Mouse (Mus musculus): ENCODE data around the gene Rhbdl2.

Rhbdl2 gene

DNA sequence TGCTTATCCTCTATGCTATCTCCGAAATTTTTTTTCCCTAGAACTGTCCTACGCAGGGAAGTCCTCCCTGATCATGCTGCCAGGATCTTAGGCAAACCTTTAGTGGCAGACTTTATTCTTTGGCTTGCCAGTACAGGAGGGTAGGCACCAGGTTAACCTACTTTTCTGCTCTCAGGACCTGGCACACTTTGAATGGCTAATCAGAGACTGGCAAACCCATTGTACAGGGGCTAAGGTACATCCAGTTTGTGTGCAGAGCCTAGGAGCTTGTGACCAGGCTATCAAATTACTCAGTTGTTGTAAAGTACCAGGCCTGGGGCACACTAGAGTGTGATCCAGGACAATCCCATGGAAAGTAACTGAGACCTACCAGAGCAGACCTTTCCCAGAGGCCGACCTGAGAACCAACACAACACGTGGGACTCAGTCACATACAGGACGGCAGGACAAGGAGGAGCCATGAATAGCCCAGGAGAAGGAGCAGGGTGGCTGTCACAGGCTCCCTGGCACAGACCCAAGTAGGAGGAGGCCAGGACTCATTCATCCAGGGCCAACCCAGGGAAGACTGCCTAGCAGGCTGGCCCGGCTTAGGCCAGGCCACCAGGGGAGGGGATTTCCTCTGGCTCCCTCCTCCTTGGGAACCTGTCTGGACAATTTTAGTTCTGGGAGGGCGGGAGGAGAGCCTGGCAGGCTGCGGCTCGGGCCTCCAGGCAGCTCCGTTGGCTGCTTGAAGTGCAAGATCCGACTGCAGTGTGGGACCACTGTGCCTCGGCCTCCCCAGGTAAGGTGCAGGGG, at the start of gene Rhbdl2:
Rhbdl2 (plus strand) TSS at position 684 of the 795 bp plus-strand sequence.
- DNase-seq, result peak; percentile 66 to 77

DNA sequence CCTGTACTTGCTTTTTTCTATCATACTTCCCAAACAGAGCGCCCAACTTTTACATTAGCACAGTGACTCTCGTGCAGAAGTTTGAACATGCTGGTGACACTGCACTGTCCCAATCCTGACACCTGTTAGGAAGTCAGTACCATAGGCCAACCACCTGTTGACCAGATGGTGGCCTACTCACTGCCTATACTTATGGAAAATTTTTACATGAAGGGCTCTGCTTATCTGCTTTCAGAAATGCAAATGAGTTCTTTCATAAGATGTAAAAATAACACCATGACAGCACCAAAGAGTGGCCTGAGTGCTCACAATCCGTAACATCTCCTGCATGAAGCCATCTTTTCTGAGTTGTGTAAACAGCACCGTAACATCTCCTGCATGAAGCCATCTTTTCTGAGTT, 49.0 kb upstream of the Rhbdl2 start:
- DNase-seq, result no peak

DNA sequence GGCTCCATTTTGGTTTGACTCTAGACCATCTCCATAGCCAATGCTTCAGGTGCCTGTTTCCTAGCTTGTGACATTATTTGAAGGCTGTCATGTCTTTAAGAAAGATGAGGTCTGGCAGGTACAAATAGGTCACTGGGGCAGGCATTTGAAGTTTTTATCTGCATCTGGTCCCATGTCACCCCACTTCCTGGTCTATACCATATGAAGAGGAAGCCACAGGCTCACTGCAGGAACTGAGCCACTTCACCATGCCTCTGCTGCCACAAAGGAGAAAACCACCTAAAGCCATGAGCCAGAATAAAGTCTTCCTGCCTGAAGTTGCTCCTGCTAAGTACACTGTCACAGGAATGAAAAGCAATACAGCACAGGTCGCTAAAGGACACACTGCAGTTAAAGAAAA, 44.8 kb upstream of the Rhbdl2 start:
- no peak for DNase-seq

DNA sequence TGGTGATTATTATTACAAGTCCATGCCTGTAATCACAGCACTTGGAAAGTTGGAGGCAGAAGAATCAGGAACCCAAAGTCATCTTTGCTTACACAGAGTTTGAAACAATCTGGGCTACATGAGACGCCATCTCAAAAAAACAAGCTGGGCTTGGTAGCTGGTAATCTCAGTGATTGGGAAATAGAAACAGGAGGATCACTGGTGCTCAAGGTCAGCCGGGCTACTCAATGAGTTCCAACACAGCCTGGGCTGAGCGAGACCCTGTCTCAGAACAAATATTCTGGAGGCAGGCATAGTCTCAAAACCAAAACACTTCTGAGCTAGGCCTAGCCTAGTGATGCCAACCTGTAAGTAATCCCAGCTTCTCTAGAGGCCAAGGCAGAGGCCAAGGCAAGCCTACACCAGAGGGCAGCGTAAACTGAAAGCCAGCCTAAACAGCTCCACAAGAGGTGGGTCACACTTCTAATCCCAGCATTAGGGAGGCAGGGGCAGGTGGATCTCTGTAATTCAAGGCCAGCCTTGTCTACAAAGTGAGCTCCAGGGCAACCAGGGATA, 42.4 kb upstream of the Rhbdl2 start:
- no peak for DNase-seq

DNA sequence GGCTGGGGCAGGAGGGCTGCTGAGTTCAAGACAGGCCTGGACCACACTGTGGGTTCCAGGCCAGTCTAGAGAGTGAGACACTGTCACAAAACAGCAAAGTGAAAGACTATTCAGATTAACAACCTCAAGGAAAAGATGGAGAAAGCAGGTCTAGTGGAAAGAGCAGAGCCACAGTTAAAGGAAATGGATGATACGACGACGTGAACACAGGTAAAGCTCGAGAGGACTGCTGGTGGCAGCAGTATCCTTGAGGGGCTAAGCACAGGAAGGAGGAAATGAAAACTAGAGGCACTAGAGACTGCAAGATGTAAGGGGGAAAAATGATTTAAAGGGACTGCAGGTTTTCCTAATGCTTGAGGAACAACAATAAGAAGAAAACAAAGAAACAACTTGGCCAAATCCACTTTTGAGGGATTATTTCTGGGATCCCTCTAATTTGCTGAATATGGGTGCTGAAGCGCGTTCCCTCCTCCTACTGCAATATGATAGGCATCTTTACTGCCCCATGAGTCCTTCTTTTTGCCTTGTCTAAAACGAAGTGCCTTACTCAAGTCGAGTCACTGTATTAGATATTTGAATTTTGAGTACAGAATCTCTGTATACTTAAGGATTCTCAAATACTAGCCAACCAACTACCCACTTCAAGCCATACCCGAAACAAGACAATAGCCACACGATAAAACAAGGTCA, 38.8 kb upstream of the Rhbdl2 start:
- no peak for DNase-seq

DNA sequence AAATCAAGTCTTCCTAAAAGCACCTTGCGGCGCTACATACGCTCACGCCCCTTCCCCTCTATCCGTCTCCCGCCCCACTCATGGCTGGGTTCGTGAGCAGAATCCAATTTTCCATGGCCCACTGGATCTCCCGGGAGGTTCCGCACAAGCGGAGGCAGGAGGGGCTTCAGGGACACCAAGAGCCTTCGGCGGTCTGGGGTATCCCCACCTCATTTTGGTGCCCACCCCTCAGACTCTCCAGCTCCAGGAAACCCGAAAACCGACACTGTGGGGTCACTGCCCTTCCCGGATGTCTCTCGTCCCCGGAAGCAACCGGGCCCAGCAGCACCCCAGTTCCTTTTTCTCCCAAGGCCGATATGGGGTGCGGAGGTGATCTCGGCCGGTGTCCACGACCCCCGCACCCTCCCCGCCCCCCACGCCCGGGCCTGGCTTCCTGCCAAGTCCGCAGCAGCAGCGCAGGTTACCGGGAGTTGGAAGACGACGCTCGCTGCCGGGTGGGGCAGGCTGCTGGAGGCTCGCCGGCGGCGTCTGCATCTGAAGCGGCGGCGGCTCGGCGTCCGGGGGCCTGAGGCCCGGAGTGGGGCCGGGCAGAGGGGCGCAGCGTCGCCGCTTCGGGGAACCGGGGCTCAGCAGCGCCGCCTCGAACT, 38.1 kb upstream of the Rhbdl2 start:
- peak in 1 of 2 experiments; percentile 72 for DNase-seq

DNA sequence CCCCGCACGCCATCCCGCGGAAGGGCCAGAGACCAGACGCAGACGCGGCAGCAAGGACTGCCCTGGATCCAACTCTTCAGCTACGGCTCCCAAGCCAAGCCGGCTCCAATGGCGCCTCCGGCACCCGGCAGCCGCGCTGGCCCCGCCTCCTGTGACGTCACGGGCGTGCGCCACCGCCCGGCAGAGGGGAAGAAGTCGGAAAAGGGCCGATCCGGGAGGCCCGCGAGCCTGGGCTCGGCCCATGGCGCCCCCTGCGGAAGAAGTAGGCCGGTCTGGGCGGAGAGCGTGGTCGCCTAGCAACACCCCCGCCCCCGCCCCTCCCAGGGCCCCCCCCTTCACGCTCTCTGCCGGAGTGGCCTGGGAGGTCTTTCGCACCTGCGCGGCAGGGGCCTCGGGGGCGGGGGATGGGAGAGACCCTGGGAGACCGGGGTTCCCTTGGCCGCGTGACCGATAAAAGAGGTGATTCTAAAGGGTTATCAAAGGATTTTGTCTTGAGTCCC, 37.5 kb upstream of the Rhbdl2 start, which contains the start of gene Akirin1:
Akirin1 (minus strand) TSS at position 194 of the 500 bp plus-strand sequence.
- DNase-seq, result peak; percentile 99 to 100

DNA sequence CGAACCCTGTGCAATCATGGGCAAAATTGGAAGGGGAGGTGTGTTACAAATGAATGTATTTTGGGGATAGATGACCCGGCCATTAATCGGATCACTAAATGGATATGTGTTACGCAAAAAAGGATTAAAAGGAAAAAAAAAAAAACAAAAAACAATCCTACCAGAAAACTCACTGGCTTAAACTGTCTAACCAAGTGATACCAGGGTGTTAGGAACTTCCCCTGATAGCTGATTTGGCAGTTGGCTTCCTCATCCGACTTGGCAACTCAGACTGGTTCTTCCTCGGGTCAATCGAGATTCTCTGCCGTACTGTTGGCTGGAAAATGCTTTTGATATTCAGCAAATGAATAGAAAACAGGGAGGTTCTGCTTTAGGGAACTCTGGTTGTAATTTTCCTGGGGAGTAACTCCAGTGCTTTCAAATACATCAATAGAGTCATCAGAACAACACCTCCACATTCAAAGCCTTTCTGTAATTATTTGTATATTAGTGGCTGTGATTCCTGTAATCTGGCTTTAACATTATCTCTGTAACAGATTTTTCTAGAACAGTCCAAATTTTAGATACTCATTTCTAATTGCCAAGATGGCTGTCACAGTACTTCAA, 36.9 kb upstream of the Rhbdl2 start:
- peak; percentile 29 to 36 for DNase-seq

DNA sequence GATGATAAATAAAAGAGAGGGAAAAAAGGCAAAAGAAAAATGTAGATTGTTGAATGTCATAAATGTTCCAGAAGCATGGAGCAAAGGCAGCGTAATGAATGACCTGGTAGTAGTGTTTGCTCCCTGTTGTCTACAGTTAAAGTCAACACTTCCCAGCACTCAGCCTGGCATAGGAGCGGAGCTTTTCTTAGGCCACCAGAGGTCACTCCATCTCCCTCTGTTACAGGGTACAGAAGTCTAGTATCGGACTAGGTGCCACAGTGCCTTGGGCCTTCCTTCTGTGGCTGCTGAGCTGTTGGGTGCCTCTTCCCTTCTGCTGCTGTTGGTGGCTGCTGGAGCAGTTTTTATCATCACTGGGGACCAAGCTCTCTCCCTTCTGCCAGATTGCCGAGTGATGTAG, 29.4 kb upstream of the Rhbdl2 start:
- DNase-seq, result peak in 1 of 2 experiments; percentile 29

DNA sequence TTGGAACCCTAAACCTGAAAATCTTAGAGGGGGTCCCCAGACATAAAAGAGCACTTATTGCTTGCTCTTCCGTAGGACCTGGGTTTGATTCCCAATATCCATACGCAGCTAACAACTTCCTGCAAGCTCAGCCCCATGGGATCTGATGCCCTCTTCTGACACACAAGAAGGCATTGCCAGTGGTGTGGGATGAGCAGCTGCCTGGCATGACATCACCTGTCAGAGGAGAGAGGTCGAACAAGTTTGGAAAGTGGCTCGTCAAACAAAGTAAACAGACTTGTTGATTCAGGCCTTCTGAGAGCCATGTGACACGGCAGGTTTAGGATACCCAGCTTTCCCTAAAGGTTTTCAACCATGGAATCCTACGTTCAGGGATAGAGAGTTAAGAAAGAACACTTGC, 22.6 kb upstream of the Rhbdl2 start:
- no peak for DNase-seq

DNA sequence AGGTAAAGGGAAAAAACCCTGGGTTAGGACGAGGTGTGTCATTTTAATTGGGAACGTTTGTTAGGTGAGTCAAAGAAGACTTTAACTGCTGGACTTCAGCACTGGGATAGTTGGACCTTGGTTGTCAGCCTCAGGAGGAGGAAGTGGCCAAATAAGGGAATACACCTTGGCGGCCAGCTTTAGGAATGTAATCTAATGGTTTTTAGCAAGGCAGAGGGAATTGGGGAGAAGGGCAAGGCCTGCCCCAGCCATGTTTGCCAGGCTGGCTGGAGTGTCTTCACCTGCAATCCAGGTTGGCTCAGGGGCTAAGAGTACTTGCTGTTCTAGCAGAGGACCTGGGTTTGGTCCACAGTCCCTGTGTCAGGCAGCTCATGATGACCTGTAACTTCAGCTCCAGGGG, 19.9 kb upstream of the Rhbdl2 start:
- DNase-seq, result no peak

DNA sequence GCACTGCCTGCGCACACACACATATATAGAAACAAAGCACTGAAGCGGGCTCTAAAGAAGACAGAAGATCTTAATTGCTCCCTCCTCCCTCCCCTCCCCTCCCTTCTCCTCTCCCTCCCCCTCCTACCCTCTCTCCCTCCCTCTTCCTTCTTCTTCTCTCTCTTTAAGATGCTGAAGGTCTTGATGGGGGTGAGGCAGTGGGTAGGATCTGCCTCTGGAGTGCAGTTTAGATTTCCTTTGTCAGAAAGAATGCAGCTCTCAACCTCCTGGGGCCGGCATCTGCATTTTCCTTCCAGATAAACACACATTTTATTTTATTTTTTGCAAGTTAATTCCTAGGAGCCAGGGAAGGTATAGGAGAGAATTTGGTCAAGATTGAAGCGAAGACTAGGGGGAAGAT, 19.4 kb upstream of the Rhbdl2 start:
- DNase-seq, result no peak

DNA sequence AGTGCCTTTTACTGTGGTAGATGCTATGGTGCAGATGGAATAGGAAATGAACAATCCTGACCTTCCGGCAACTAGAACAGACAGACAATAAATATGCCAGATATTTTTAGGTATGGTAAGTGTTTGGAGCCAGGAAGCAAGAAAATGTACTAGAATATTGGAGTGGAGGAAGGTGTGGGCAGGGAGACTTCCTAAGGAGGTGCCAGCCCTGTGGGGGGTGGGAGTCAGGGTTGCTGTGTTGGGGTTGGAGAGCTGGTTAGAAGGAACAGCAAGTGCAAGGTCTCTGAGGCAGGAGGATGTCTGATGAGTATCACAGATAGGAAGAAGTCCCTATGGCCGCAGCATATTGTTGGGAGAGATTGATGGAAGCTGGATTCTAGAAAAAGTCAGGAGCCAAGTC, 5.0 kb downstream of the Rhbdl2 start:
- DNase-seq, result no peak

DNA sequence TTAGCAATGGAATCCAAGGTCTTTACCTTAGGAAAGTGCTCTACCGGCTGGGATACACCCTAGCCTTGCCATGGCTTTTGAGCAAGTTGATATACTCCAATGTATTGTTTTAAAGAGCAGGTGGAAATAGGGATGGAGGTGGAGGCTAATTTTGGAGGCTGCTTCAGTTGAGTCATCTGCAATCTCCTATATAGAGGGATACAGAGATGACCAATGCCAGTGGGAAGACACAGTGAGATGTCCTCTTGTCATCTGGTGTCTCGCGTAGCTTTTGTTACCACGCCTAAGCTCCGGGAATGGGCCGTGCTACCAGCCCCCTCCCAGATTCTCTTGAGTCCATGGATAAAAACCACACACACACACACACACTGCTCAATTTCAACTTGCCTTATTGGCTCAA, 5.5 kb downstream of the Rhbdl2 start:
- no peak for DNase-seq

DNA sequence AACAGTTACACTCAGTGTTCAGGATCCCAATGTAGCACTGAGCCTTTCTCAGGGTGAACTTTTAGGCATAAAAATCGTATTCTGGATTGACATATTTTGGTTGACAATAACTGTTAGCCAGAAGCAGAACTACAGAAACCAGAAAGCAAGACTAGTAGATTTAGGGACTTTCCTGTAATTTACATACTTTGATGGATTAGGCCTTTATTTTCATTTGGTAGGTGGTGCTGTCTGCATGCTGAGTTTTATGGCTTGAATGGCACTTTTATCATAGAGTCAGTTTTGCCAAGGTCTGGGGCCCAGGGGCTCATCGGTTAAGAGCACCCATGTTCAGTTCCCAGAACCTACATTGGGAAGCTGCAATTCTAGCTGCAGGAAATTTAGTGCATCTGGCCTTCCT, 7.4 kb downstream of the Rhbdl2 start:
- DNase-seq, result no peak

DNA sequence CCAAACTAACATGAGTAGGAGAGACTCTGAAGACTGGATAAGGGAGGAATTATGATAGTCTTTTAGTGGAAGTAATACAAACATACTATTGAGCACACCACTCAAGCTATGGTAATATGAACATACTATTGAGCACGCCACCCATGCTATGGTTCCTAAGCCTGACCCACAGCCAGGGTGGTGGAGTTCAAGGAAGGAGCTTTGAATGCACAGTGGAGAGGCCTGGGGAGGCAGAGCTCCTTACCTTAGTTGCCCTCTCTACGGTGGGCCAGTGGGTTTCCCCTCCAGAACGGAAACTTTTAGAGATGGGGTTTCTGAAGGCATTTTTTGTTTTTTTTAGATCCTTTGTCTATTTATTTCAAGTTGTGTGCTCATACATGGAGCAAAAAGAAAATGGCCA, 9.7 kb downstream of the Rhbdl2 start:
- DNase-seq, result no peak

DNA sequence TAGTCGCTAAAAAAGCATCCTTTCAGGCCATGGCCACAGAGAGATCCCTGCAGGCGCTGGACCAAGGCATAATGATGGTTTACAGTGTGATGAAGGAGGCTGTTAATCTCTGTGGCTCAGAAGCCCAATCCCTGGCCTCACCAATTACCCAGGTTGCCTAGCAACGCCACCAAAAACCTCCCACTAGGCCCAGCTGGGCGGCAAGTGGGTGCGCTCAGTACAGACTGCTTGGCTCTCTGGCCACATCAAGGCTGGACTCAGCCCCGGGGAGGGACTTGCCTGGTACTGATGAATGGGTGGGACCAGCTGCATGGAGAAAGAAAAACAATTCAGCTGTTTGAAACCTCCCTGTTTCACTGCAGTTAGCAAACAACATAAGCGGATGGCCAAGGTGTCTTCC, 10.2 kb downstream of the Rhbdl2 start:
- peak in 1 of 2 experiments; percentile 19 for DNase-seq

DNA sequence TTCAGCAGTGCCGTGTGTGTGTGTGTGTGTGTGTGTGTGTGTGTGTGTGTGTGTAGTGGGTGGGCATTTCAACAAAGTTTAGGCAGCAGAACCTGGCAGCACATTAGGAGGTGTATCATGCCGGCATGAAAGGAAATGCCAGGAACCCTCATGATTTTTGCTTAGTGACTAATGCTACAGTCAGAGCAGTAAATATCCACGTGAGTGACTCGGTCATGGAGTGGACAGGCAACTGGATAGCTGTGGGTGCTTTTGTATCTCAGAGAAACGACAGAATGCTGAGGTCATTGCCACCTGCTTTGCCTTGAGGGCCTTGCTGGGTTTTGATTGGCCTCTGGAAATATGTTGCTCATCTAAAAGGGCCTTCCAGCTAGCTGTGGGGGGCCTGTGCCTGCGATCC, 16.0 kb downstream of the Rhbdl2 start:
- no peak for DNase-seq

DNA sequence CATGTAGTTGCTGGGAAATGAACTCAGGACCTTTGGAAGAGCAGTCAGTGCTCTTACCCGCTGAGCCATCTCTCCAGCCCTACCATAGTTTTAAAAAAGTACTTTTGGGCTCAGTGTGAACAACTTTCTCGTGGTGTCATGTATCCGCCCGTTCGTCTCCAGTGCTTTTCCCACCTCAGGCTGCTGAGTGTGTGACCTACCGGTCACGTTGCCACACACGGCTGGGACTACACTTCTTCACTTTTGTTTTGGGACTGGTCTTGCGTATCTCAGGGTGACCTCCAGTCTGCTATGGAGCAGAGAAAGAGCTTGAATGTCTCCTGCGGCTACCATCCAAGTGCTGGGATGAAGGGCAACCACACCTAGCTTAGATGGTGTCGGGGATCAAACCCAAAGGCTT, 20.6 kb downstream of the Rhbdl2 start:
- no peak for DNase-seq

DNA sequence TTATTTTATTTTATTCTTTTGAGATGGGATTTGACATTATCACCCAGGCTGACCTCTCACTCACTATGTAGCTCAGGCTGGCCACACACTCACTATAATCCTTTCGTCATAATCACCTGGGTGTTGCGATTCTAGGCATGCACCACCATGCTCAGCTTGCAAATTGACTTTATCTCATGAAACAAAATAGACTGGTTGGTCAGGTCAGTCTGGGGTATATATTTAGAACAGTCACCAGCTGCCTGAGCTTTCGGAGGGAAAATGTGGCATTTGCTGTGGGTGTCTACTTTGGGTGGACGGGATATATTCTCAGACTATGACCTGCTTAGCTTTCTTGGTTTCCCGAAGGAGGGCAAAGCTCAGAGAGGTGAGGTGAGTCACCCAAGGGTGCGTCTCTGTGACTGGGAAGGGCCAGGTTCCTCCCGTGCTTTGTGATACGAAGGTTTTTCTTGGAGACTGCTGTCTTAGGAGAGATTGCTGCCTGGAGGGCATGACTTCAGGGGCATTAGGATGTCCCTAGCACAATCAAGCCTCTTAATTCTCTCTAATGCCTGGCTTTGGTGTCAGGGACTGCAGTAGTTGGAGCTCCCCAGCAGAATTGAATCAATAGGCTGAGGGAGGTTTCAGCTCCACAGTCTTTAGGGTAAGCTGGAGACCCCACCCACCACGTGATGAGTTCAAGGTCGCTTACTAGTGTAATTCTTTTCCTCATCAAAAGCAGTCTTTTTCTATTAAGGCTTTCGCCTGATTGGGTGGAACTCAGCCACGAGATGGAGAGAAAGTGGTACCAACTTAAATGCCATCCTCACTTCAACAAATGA, 23.0 kb downstream of the Rhbdl2 start:
- DNase-seq, result no peak

DNA sequence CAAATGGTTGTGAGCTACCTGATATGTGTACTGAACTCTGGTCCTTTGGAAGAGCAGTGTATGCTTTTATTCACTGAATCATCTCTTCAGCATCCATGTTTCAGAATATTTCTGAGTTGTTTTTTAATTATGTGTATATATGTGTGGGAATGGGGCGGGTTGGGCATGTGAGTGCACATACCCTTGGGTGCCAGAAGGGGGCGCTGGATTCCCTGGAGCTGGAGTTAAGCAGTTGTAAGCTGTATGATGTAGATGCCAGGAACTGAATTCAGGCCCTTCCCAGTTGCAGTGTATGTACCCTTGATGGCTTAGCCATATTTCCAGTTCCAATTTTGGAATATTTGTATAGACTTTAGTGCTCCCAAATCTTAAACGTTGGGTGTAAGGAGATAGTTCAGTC, 24.9 kb downstream of the Rhbdl2 start:
- DNase-seq, result no peak

DNA sequence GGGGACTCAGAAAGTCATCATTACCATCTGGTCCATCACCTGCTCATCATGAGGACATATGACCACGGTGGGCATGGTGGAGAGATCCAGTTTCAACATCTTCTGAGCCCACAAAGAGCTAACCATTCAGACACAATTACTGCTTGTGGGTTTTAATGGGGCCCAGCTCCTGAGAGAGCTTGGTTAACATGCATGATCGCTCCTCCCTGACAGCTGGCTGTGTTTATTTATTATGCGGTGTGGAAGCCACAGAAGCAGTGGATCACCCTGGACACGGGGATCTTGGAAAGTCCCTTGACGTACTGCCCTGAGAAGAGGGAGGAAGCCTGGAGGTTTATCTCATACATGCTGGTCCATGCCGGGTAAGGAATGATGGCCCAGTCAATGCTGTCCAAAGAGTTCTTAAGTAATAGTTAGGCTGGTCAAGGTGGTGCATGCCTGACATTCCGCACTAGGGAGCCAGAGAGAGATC, 26.4 kb downstream of the Rhbdl2 start:
- no peak for DNase-seq

All from cerebellum, postnatal 25 days (tissue).